Mouse (Mus musculus): ENCODE measurements at regions not wholly inside any gene's neighbourhood (a gene's known extent, or its start where the extent isn't known, plus 50 kb on each side); places are given as distances from the start of the nearest gene placed in this dataset.
"Not testable (repeated sequence)": the region's sequence is repeated elsewhere in the genome, so short reads cannot be mapped to it uniquely, and the experiment has no call there.

DNA sequence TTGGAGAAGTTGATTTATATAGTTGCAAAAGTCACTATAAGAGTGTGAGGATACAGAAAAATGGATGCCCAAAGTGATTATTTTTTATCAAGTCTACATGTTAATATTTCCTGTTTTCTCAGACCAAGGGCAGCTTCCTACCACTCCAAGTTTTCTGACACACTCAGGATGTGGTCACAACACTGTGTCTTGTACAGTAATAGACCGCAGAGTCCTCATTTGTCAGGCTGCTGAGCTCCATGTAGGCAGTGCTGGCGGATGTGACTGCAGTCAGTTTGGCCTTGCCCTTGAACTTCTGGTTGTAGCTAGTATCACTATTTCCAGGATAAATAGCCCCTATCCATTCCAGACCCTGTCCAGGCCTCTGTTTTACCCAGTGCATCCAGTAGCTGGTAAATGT, 969.4 kb downstream of the Adam6a start:
- Histone ChIP-seq H3K4me3 (replicated peaks; ENCODE audit: control insufficient read depth, low read depth, low read length) (no peak overlapping the region), H3K27ac (ENCODE audit: control insufficient read depth, insufficient read depth, low read depth, low read length, poor library complexity) (no peak overlapping the region), H3K4me1 (ENCODE audit: control insufficient read depth, insufficient read depth, low read length) (no peaks in the 10 kb centered on the region)
- TF ChIP-seq POLR2A (IDR thresholded peaks at IDR 0.05; ENCODE audit: borderline replicate concordance, control insufficient read depth, low read depth, low read length) (no peak), CTCF (IDR thresholded peaks at IDR 0.05; ENCODE audit: control insufficient read depth, insufficient read depth, low read length) (no peak)
- 14% methylated on average over 2 of the region's 2 CpGs for WGBS

DNA sequence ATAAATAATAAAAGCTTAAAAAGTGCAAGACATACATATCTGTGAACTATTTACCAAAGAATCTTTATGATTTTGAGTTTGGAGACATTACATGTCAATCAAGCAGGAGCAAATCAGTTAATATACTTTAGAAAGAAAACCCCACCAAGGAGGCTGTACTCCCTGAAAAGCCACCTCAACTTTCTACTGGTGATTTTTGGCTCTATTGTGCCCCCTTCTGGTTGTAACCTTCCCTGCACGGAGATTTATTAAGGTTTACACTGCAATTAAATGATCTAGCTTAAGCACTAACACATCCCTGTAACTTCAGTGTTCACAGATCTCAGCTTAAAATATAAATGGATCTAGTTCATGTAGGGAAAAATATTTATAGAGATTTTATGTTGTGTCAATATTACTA, 998.4 kb downstream of the Adam6a start:
- not testable (repeated sequence) for H3K4me1 ChIP-seq (ENCODE audit: control insufficient read depth, insufficient read depth, low read length); H3K4me3 ChIP-seq (replicated peaks; ENCODE audit: control insufficient read depth, low read depth, low read length); H3K27ac ChIP-seq (ENCODE audit: control insufficient read depth, insufficient read depth, low read depth, low read length, poor library complexity)
- 23% methylated on average over 1 of the region's 1 CpGs for WGBS

DNA sequence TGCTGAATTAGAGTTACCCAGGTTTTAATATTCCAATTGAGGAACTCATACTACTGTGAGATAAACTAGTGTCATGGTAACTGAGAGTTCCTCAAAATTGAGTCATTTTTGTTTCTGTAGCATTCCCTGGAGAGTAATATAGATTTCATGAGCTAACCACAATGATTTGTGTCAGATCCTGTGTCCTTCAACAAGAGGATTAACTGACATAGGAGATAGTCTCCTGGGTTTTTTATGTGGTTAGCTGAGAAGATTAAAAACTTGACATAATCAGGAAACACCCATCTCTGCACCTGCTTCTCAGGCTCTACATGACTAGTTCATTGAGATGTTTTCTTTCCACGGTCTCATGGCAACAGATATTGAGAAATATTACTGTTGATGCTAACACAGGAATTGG, 1001.2 kb downstream of the Adam6a start:
- H3K4me3 ChIP-seq (replicated peaks; ENCODE audit: control insufficient read depth, low read depth, low read length); H3K27ac ChIP-seq (ENCODE audit: control insufficient read depth, insufficient read depth, low read depth, low read length, poor library complexity); H3K4me1 ChIP-seq (ENCODE audit: control insufficient read depth, insufficient read depth, low read length): not testable (repeated sequence)
- 3% methylated on average over 1 of the region's 1 CpGs for WGBS

- H3K27ac ChIP-seq (ENCODE audit: control insufficient read depth, insufficient read depth, low read depth, low read length, poor library complexity), result no peak overlapping the region
- no peak overlapping the region for H3K4me3 ChIP-seq (replicated peaks; ENCODE audit: control insufficient read depth, low read depth, low read length)
- 66% methylated on average over 1 of the region's 1 CpGs for WGBS
- TF ChIP-seq POLR2A (IDR thresholded peaks at IDR 0.05; ENCODE audit: borderline replicate concordance, control insufficient read depth, low read depth, low read length), result no peak
- TF ChIP-seq CTCF (IDR thresholded peaks at IDR 0.05; ENCODE audit: control insufficient read depth, insufficient read depth, low read length), result no peak
- H3K4me1 ChIP-seq (ENCODE audit: control insufficient read depth, insufficient read depth, low read length), result peaks cover 8% of the 10 kb centered on the region
These were observed 1018.7 kb downstream of the Adam6a start for GRCm38 (mm10) chr12:114562440-114562839.

DNA sequence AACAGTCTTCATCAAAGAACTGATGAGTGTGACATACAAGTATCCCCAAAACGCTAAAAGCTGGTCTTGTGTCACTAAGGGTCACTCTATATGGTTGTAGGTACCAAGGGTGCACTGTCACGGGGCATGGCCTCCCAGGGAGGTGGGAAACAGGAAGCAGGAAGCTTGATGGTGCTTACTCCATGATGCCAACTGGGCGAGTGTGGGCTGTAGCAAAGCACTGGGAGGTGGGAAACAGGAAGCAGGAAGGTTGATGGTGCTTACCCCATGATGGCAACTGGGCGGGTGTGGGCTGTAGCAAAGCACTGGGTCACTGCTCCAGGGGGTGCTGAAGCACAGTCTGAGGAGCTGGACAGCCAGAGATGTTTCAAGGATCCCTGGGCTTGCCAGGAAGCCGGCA, 1019.3 kb downstream of the Adam6a start:
- TF ChIP-seq CTCF (IDR thresholded peaks at IDR 0.05; ENCODE audit: control insufficient read depth, insufficient read depth, low read length) (no peak), POLR2A (IDR thresholded peaks at IDR 0.05; ENCODE audit: borderline replicate concordance, control insufficient read depth, low read depth, low read length) (no peak)
- 48% methylated on average over 5 of the region's 5 CpGs for WGBS
- H3K27ac ChIP-seq (ENCODE audit: control insufficient read depth, insufficient read depth, low read depth, low read length, poor library complexity), result no peak overlapping the region
- H3K4me3 ChIP-seq (replicated peaks; ENCODE audit: control insufficient read depth, low read depth, low read length), result no peak overlapping the region
- peaks cover 8% of the 10 kb centered on the region for H3K4me1 ChIP-seq (ENCODE audit: control insufficient read depth, insufficient read depth, low read length)

DNA sequence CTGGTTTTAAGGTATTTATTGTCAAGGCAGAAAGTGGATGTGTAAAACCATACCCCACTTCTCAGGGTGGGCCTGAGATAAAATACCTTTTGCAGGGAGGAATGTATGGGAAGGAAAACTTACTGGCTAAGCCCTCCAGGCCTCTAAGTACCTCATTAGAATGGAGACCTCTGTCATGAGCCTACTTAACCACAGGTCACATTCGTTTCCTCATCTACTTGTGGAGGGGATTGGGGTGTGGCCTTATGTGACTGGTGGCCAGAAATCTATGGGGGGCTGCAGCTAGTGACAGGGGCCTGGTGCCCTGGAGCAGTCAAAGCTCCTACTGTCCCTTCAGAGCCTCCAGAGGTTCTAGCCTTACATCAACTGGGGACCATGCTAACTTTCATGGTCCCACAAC, 1020.0 kb downstream of the Adam6a start:
- Histone ChIP-seq H3K4me1 (ENCODE audit: control insufficient read depth, insufficient read depth, low read length) (peaks cover 8% of the 10 kb centered on the region), H3K27ac (ENCODE audit: control insufficient read depth, insufficient read depth, low read depth, low read length, poor library complexity) (no peak overlapping the region), H3K4me3 (replicated peaks; ENCODE audit: control insufficient read depth, low read depth, low read length) (no peak overlapping the region)
- TF ChIP-seq POLR2A (IDR thresholded peaks at IDR 0.05; ENCODE audit: borderline replicate concordance, control insufficient read depth, low read depth, low read length) (no peak), CTCF (IDR thresholded peaks at IDR 0.05; ENCODE audit: control insufficient read depth, insufficient read depth, low read length) (no peak)
- 6% methylated on average over 1 of the region's 1 CpGs for WGBS

GRCm38 (mm10) chr12:114564329-114564728, 1020.6 kb downstream of the Adam6a start:
- WGBS, result 22% methylated on average over 2 of the region's 2 CpGs
- no peak for TF ChIP-seq POLR2A (IDR thresholded peaks at IDR 0.05; ENCODE audit: borderline replicate concordance, control insufficient read depth, low read depth, low read length)
- no peak for TF ChIP-seq CTCF (IDR thresholded peaks at IDR 0.05; ENCODE audit: control insufficient read depth, insufficient read depth, low read length)
- Histone ChIP-seq H3K4me3 (replicated peaks; ENCODE audit: control insufficient read depth, low read depth, low read length) (no peak overlapping the region), H3K27ac (ENCODE audit: control insufficient read depth, insufficient read depth, low read depth, low read length, poor library complexity) (no peak overlapping the region), H3K4me1 (ENCODE audit: control insufficient read depth, insufficient read depth, low read length) (peaks cover 8% of the 10 kb centered on the region)

DNA sequence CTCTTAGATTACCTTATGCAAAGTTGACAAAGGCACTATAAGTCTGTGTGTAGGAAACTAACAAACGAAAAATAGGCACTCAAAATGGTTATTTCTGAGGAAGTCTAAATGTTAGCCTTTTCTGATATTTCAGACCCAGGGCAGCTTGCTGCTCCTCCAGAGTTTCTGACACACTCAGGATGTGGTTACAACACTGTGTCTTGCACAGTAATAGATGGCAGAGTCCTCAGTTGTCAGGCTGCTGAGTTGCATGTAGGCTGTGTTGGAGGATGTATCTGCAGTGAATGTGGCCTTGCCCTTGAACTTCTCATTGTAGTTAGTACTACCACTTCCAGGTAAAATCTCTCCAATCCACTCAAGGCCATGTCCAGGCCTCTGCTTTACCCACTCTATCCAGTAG, 1039.7 kb downstream of the Adam6a start:
- TF ChIP-seq CTCF (IDR thresholded peaks at IDR 0.05; ENCODE audit: control insufficient read depth, insufficient read depth, low read length) (no peak), POLR2A (IDR thresholded peaks at IDR 0.05; ENCODE audit: borderline replicate concordance, control insufficient read depth, low read depth, low read length) (no peak)
- no peak overlapping the region for H3K27ac ChIP-seq (ENCODE audit: control insufficient read depth, insufficient read depth, low read depth, low read length, poor library complexity)
- 6% methylated on average over 1 of the region's 1 CpGs for WGBS
- H3K4me3 ChIP-seq (replicated peaks; ENCODE audit: control insufficient read depth, low read depth, low read length), result no peak overlapping the region
- H3K4me1 ChIP-seq (ENCODE audit: control insufficient read depth, insufficient read depth, low read length), result no peaks in the 10 kb centered on the region; the same call in 1 of the 2 replicates

GRCm38 (mm10) chr12:114587227-114587626, 1043.5 kb downstream of the Adam6a start:
- WGBS, result 30% methylated on average over 2 of the region's 2 CpGs
- Histone ChIP-seq H3K27ac (ENCODE audit: control insufficient read depth, insufficient read depth, low read depth, low read length, poor library complexity) (no peak overlapping the region), H3K4me1 (ENCODE audit: control insufficient read depth, insufficient read depth, low read length) (no peaks in the 10 kb centered on the region; the same call in 1 of the 2 replicates), H3K4me3 (replicated peaks; ENCODE audit: control insufficient read depth, low read depth, low read length) (no peak overlapping the region)
- TF ChIP-seq CTCF (IDR thresholded peaks at IDR 0.05; ENCODE audit: control insufficient read depth, insufficient read depth, low read length) (peak; percentile 37; the same call in 1 of the 2 replicates), POLR2A (IDR thresholded peaks at IDR 0.05; ENCODE audit: borderline replicate concordance, control insufficient read depth, low read depth, low read length) (no peak)

Measured in bone marrow, adult 2 months (tissue).